Mouse (Mus musculus) liver, adult (tissue): ENCODE results near the gene Hebp1.

Experiments used
- GATA4 ChIP-seq: IDR thresholded peaks from 2 replicates; pipeline ENCODE4 v1.6.1; 2014; ENCODE audit warnings: mild to moderate bottlenecking, low read length; ENCODE audit not compliant: insufficient replicate concordance

Gene Hebp1

DNA sequence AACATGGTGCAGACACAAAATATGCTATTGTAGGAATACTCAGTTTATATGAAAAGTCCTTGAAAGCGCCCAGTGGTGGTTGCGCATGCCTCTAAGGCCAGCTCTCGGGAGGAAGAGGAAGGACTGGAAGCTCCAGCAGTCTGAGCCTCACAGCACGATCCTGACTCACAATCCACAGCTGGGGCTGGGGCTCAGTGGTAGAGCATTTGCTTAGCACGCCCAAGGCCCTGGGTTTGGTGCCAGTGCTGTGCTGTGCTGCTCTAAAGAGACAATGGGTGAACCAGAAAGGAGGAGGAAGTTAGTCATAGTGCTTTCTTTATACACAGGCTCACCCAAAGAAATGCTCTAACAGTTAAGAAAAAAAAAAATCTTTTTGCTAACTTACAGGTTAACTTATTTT, 44.1 kb downstream of the Hebp1 start:
- TF ChIP-seq GATA4 = no peak

DNA sequence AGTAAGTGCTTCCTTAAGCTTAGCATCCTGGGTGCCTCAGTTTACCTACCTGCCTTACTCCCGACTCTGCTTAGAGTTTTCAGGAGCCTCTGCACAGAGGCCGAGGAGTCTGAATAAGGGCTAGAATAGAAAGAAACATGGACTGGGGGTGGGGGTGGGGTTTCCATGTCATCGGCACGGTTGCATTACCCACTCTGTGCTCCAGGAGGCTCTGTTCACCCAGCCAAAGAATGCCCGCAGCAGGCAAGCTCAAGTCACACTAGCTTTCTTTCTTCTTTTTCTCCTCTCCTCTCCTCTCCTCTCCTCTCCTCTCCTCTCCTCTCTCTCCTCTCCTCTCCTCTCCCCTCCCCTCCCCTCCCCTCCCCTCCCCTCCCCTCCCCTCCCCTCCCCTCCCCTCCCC, 47.5 kb downstream of the Hebp1 start:
- TF ChIP-seq GATA4 = no peak

DNA sequence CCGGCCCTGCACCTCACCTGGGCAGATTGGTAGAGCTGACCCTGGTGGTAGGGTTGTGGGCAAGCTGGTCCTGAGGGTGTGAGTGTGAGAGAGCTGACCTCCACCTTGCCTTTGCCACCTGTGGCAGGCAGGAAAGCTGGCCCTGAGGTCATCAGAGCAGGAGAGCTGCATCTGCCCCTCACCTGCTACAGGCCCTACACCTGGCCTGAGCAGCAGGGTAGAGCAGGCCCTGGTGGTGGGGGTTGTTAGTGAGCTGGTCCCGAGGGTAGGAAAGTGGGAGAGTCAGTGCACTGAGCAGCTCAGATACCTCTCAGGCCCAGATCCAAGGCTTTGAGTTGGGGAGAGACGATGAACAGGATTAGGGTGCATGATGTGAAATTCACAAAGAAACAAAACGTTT, 48.1 kb downstream of the Hebp1 start:
- no peak for TF ChIP-seq GATA4

- no peak for TF ChIP-seq GATA4
Observed at GRCm38 (mm10) chr6:135149175-135149574, 48.6 kb downstream of the Hebp1 start.

DNA sequence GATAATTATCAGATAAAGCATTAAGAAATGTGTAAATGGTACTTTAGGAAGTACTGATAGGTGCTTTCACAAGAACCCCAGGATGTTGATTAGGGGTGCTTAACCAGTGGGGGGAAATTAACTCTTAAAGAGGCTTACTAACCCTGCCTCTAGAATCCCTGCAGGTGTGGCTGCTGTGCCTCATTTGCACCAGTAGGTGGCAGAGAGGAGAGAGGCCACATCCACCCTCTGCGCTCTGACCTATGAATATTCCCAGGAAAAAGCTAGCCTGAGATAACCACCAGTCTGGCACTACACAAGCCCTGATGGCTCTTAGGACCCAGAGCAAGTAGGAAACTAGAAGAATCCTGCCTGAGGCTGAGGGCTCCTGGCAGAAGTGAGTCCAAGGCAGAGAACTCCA, 49.3 kb downstream of the Hebp1 start:
- TF ChIP-seq GATA4 = no peak

- TF ChIP-seq GATA4 = no peak
Observed at GRCm38 (mm10) chr6:135145976-135146375, 51.8 kb downstream of the Hebp1 start.

DNA sequence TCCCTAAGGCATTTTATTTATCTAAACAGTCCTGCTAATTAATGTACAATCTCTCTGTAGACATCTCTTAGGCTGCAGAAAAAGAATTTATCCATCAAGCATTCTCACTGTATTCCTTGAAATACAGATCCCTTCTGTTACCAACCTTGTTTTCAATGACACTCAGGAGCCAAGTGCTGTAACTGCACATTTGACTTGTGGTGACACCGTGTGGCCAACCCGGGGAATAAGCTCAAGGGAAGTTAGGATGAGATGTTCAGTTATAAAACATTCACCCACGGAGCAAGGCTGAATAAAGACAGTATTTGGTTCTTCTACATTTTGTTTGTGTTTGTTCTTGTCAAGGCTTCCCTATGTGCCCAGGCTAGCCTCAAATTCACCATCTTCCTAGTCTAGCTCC, 53.3 kb downstream of the Hebp1 start:
- TF ChIP-seq GATA4 = no peak

GRCm38 (mm10) chr6:135143151-135143550, 54.7 kb downstream of the Hebp1 start:
- no peak for TF ChIP-seq GATA4

DNA sequence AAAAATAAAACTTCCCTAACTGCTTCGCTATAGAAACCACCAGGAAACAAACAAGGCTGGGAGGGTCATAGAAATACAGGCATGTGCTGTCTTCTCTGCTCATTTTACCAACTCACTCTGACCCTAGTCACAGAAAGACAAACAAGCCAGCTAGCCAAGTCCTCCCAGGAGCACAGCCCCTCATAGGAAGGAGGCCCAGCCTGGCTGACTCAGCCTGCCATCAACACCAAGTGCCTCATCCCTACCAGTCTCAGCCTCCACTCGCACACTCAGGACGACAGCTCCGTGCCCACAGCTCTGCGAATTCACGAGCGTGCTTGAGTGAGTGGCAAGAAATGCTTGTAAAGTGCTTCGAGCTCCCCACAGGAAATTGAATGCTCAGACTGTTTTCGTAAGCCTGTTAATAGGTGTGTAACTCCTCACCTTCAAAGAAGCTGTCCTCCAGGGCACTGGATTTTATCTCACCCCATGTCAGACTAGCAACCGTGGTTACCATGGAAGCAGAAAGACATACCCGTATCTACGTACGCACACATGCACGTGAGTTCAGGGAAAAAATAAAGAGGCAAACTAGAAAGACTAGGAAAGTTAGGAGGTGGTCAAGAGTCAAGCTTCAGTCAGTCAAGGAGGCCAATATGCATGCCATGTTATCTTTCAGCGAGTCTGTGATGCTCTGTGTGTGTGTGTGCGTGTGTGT, 56.2 kb downstream of the Hebp1 start:
- no peak for TF ChIP-seq GATA4

DNA sequence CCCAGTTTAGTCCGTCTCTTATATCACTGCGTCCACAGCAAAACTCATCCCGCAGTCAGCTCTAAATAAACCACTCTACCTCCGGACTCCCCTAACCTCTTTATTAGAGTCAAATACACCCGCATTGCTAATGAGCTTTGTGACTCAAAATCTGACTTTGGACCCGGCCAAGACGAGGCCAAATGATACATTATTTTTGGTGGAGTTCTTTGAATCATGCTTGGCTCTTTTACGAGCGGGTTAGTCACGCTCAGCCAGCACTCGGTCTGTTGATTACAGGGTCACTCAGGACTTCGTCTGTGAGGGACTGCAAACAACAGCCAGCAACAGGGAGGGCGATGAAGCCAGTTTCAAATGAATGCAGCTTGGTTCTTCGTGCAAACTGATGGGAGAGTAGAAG, 59.1 kb downstream of the Hebp1 start:
- no peak for TF ChIP-seq GATA4

GRCm38 (mm10) chr6:135138207-135138606, 59.6 kb downstream of the Hebp1 start:
- no peak for TF ChIP-seq GATA4

- TF ChIP-seq GATA4 = no peak
Observed at GRCm38 (mm10) chr6:135137736-135138135, 60.1 kb downstream of the Hebp1 start.

GRCm38 (mm10) chr6:135136439-135137161, 61.2 kb downstream of the Hebp1 start:
- no peak for TF ChIP-seq GATA4

DNA sequence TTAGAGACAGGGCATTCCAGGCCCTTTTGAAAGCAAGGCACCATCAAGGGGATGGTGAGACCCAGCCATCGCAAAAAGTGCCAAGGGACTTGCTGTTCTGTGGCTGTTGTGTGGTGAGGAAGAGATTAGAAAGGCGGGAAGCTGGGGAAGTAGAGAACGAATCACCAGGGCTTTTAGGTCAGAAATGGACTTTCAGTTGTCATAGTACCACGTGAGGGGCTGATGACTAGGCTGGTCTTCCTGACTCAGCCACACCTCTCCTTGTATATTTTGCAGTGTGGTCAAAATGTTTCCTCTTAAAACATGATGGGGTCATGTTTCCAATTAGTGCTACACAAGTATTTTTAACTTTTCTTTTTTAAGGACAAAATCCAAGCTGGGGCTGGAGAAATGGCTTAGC, 62.1 kb downstream of the Hebp1 start:
- TF ChIP-seq GATA4 = no peak

GRCm38 (mm10) chr6:135133486-135133885, 64.3 kb downstream of the Hebp1 start:
- no peak for TF ChIP-seq GATA4

DNA sequence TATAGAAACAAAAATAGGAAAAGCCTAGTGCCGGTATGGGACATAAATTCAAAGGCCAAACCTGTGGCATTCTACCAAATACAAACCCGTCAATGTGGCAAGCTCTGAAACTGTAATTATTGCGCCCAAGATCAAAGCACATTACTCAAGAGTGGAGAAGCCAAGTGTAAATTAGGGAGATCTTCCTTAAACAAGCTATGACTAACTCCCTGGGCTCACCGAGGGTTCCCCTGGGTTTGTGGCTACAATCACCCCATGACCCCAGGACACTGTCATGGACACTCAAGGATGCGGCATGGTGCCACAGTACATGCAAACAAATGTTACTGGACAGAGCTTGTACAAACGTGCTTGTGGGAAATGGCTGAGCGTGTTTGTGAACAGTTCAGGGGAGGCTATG, 64.7 kb downstream of the Hebp1 start:
- no peak for TF ChIP-seq GATA4
